Mouse (Mus musculus) small intestine, adult 2 months (tissue): Measurements from ENCODE around the gene Gpc6.

Source experiments
- CTCF ChIP-seq: fragments of 200-500 bp; IDR thresholded peaks from 2 replicates; pipeline ENCODE4 v1.5.1; 2012; ENCODE audit warnings: low read depth, mild to moderate bottlenecking, control low read depth, inconsistent platforms, low read length, moderate library complexity, mixed read lengths; ENCODE audit not compliant: insufficient replicate concordance, insufficient read length; ENCODE audit errors: extremely low read depth
- POLR2A ChIP-seq: fragments of 200-500 bp; IDR thresholded peaks from 2 replicates; pipeline ENCODE4 v1.6.1; 2012; ENCODE audit warnings: low read depth, mild to moderate bottlenecking, control low read depth, inconsistent platforms, low read length, moderate library complexity

DNA sequence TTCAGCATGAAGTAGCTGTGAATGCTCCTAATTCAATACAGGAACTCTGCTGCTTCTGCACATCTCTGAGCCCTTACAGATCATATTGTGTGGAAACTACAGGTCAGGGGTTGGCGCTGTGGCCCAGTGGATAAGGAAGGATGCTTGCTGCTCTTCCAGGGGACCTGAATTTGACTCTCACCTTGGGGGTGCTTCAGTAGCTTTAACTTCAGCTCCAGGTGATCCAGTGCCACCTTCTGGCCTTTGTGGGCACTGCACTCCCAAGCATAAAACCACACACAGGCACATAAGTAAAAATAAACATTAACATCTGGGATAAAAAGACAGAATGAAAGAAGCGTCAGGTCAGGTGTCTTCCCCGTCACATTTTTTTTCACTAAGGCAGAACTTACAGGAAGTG is 957.1 kb downstream of the Gpc6 start:
- TF ChIP-seq CTCF (peak; percentile 36; the same call in 1 of the 2 replicates), POLR2A (no peak)
